In the genomic region with DNA sequence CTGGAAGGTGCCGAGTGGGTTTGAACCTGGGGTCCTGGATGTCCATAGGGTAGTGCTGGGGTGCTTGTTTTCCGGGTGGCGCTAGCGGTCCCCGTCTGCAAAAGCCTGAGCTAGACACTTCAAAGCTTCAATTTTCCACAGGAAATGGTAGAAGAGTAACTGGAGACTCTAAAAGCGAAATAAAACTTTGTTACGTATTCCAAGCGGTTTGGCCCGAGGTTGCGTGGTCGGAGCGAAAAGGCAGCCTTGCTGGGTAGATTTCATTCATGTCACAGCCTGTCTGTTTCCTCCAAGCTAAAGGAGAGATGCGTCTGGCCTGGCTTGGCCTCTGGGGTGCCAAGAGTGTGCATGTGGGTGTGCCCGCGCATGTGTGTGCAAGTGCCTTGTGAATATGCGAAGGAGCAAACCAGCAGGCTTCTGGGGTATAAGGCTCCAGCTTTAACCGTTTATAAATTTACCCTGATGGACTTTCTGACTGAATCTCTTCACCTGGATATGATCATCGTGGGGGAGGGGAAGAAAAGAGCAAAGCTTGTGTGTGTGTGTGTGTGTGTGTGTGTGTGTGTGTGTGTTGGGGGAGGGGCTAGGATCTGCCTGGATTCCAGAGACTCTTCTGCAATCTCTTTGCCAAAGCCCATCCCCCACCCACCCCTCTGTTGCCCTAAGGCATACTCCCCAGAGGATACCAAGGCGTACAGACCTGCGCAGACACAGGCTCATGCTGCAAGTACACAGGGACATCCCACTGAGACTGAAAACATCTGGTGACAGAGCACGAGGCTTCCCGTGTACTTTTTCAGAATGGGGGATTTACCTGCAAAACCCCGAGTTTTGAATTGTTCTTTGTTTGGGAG, we compare ENCODE assay signal across 9 mouse cellular contexts. TPM values are rescaled to one million over a fixed set of nuclear protein-coding genes. Genes with fewer than 3 reads are reported as not detected.
DNase-seq lines count a peak whose midpoint lies in the region; ATAC-seq and TF ChIP-seq lines count a peak whose summit lies in the region.
"Had no signal": no experiment of that assay in that cellular context is flagged by ENCODE, and none has a peak within 500 bp of the region (broad histone marks: within the 10 kb centered on the region; RNA-seq: fewer than 3 reads in every experiment).

No protein-coding gene starts in this region.

- peak overlapping the region; percentile 99; the same call in 1 of the 2 replicates for H3K4me2 ChIP-seq in heart, embryonic 15.5 days
- peak overlapping the region; percentile 100 for H3K4me2 ChIP-seq in midbrain, embryonic 12.5 days (replicated peaks)

- no peak overlapping the region for H3K27ac ChIP-seq in heart, embryonic 15.5 days
- no peak overlapping the region for H3K27ac ChIP-seq in forebrain, embryonic 10.5 days
- H3K27ac ChIP-seq in midbrain, embryonic 12.5 days (replicated peaks) = no peak overlapping the region
- H3K27ac ChIP-seq: heart, adult 2 months had no signal

- no peaks in the 10 kb centered on the region for H3K9me3 ChIP-seq in heart, embryonic 15.5 days (replicated peaks)
- H3K9me3 ChIP-seq in E14TG2a.4 (ENCODE audit: low read length) = no peaks in the 10 kb centered on the region
- no peaks in the 10 kb centered on the region for H3K9me3 ChIP-seq in forebrain, embryonic 10.5 days
- no peaks in the 10 kb centered on the region for H3K9me3 ChIP-seq in midbrain, embryonic 12.5 days

- H3K9ac ChIP-seq in heart, embryonic 15.5 days = no peak overlapping the region
- H3K9ac ChIP-seq in midbrain, embryonic 12.5 days (replicated peaks) = peak overlapping the region; percentile 20; the same call in 1 of the 2 replicates

- peaks cover 42% of the 10 kb centered on the region for H3K27me3 ChIP-seq in heart, embryonic 15.5 days
- H3K27me3 ChIP-seq in E14TG2a.4 (ENCODE audit: insufficient read depth, low read length) = peaks cover 36% of the 10 kb centered on the region
- peaks cover 44% of the 10 kb centered on the region for H3K27me3 ChIP-seq in forebrain, embryonic 10.5 days (ENCODE audit: poor library complexity, severe bottlenecking)
- H3K27me3 ChIP-seq in midbrain, embryonic 12.5 days = peaks cover 20% of the 10 kb centered on the region

- no peaks in the 10 kb centered on the region for H3K36me3 ChIP-seq in heart, embryonic 15.5 days
- H3K36me3 ChIP-seq in E14TG2a.4 (ENCODE audit: insufficient read depth, low read length) = no peaks in the 10 kb centered on the region
- H3K36me3 ChIP-seq in forebrain, embryonic 10.5 days (replicated peaks) = no peaks in the 10 kb centered on the region
- H3K36me3 ChIP-seq in midbrain, embryonic 12.5 days = no peaks in the 10 kb centered on the region

- no peak for DNase-seq in heart, adult 8-10 months (ENCODE audit: low spot score)
- peak; percentile 21 for DNase-seq in forebrain, embryonic 10.5 days (ENCODE audit: extremely low spot score, low spot score)
- no peak for DNase-seq in natural killer cell, adult 2 months (ENCODE audit: low spot score in 2 of 2)
- no peak for DNase-seq in testis, postnatal 10 days (ENCODE audit: low spot score)
- DNase-seq in gastrocnemius, adult 8-10 months (ENCODE audit: low spot score in 2 of 2) = no peak

- peak overlapping the region; percentile 59; the same call in 1 of the 2 replicates for H3K4me3 ChIP-seq in heart, embryonic 15.5 days
- H3K4me3 ChIP-seq in E14TG2a.4 (replicated peaks; ENCODE audit: low read length) = peak overlapping the region; percentile 84
- peak overlapping the region; percentile 64 for H3K4me3 ChIP-seq in forebrain, embryonic 10.5 days
- H3K4me3 ChIP-seq in midbrain, embryonic 12.5 days = peak overlapping the region; percentile 69
- H3K4me3 ChIP-seq: heart, adult 2 months had no signal

- TF ChIP-seq CTCF in E14TG2a.4 (conservative IDR thresholded peaks at IDR 0.05; ENCODE audit: low read length) = no peak

- no peak for ATAC-seq in heart, embryonic 15.5 days (replicated peaks; ENCODE audit: insufficient number of reproducible peaks, insufficient read depth, low FRiP score, low read depth)
- no peak for ATAC-seq in midbrain, embryonic 12.5 days (ENCODE audit: low FRiP score, low read depth)

- H3K4me1 ChIP-seq in heart, embryonic 15.5 days (replicated peaks) = peaks cover 28% of the 10 kb centered on the region
- peaks cover 32% of the 10 kb centered on the region for H3K4me1 ChIP-seq in E14TG2a.4 (replicated peaks; ENCODE audit: low read depth, low read length)
- H3K4me1 ChIP-seq in forebrain, embryonic 10.5 days = peaks cover 43% of the 10 kb centered on the region
- peaks cover 43% of the 10 kb centered on the region for H3K4me1 ChIP-seq in midbrain, embryonic 12.5 days

- 53% methylated on average over 23 of the region's 23 CpGs for WGBS in heart, embryonic 15.5 days
- WGBS in forebrain, embryonic 10.5 days = 48% methylated on average over 23 of the region's 23 CpGs
- WGBS in midbrain, embryonic 12.5 days = 51% methylated on average over 23 of the region's 23 CpGs

RNA-seq across cellular contexts. Expression of a gene that starts 2.9 kb away (rescaled TPM):
- 0.79 and 3.2 TPM in 2 replicates for polyA plus RNA-seq in heart, embryonic 15.5 days (2015; fragmentation: Nextera tagmentation; extraction: Ambion mirVana)
- 1 to 10 TPM; 2.3 to 3.0 (median 2.9) TPM for total RNA-seq in heart, adult 8-10 months (2022)
- polyA plus RNA-seq in forebrain, embryonic 10.5 days (2016; fragmentation: Nextera tagmentation; extraction: Ambion mirVana) = 4.1 and 4.3 TPM in 2 replicates
- polyA plus RNA-seq in midbrain, embryonic 12.5 days (2016; fragmentation: Nextera tagmentation; extraction: Ambion mirVana) = 10.0 and 12.1 TPM in 2 replicates
- total RNA-seq in gastrocnemius, adult 8-10 months (2022) = under 1 TPM; 0.29 to 0.75 (median 0.57) TPM
